Mouse (Mus musculus): ENCODE measurements around the gene Nedd9.

GRCm38 (mm10) chr13:41487409-41487743 is 214 bp upstream of the Nedd9 start:
- TF ChIP-seq POLR2A (IDR thresholded peaks at IDR 0.05; ENCODE audit: low read depth, low read length) (no peak), CTCF (conservative IDR thresholded peaks at IDR 0.05 in 1 of 2, IDR thresholded peaks at IDR 0.05 in 1 of 2; ENCODE audit: low read depth in 2 of 2, low read length in 2 of 2) (no peak), MAFK (IDR thresholded peaks at IDR 0.05; ENCODE audit: insufficient replicate concordance, low read length) (no peak), MAZ (IDR thresholded peaks at IDR 0.05; ENCODE audit: low read depth, low read length) (peak; percentile 79), EP300 (IDR thresholded peaks at IDR 0.05; ENCODE audit: low read length) (0 out of 2 replicates have a peak, but pooled peaks have one; percentile 32), SIN3A (IDR thresholded peaks at IDR 0.05; ENCODE audit: low read length) (peak; percentile 62; the same call in 1 of the 2 replicates), MAX (IDR thresholded peaks at IDR 0.05; ENCODE audit: low read length) (no peak; the same call in 1 of the 2 replicates), KAT2A (IDR thresholded peaks at IDR 0.05; ENCODE audit: insufficient replicate concordance, low read length) (0 out of 2 replicates have a peak, but pooled peaks have one; percentile 63), RCOR1 (conservative IDR thresholded peaks at IDR 0.05; ENCODE audit: low read depth, low read length) (no peak)
